Mouse (Mus musculus): Measurements from ENCODE around the gene Neurog2.

- TF ChIP-seq CTCF (IDR thresholded peaks at IDR 0.05 in 2 of 3, conservative IDR thresholded peaks at IDR 0.05 in 1 of 3; ENCODE audit: control insufficient read depth in 1 of 3, insufficient read depth in 1 of 3, low read depth in 2 of 3, low read length in 3 of 3, poor library complexity in 1 of 3, severe bottlenecking in 1 of 3) = no peak
- TF ChIP-seq USF2 (IDR thresholded peaks at IDR 0.05; ENCODE audit: borderline replicate concordance in 1 of 2, insufficient read depth in 1 of 2, low read depth in 1 of 2, low read length in 2 of 2) = no peak
- no peak for TF ChIP-seq TBP (IDR thresholded peaks at IDR 0.05; ENCODE audit: low read depth, low read length)
- TF ChIP-seq RAD21 (IDR thresholded peaks at IDR 0.05; ENCODE audit: low read depth, low read length) = no peak
- TF ChIP-seq ZC3H11A (IDR thresholded peaks at IDR 0.05; ENCODE audit: low read depth, low read length) = no peak
- TF ChIP-seq POLR2A (IDR thresholded peaks at IDR 0.05; ENCODE audit: control insufficient read depth in 1 of 2, insufficient read depth in 1 of 2, low read depth in 1 of 2, low read length in 2 of 2, poor library complexity in 1 of 2) = no peak
- no peak for TF ChIP-seq CHD1 (IDR thresholded peaks at IDR 0.05; ENCODE audit: low read depth, low read length)
- no peak for TF ChIP-seq HCFC1 (IDR thresholded peaks at IDR 0.05; ENCODE audit: low read depth, low read length)
- TF ChIP-seq EP300 (IDR thresholded peaks at IDR 0.05; ENCODE audit: low read depth in 1 of 2, low read length in 2 of 2) = no peak
- no peak for TF ChIP-seq MAZ (IDR thresholded peaks at IDR 0.05; ENCODE audit: low read depth, low read length)
These were observed 4.4 kb upstream of the Neurog2 start for GRCm38 (mm10) chr3:127628311-127629184.

All from MEL (cell line).